Mouse (Mus musculus) stomach, embryonic 16.5 days (tissue): ENCODE results near the gene Haus4. TPM values are rescaled to one million over a fixed set of nuclear protein-coding genes. Genes with fewer than 3 reads are reported as not detected.
A peak's percentile ranks its signal among the peaks of the same experiment; 100 is the strongest.

Source experiments
- ATAC-seq: fragments of 200-750 bp; cut with Nextera tagmentation; 2 replicates; pipeline ENCODE4 v1.8.0; 2017; ENCODE audit warnings: moderate number of reproducible peaks, moderate TSS enrichment; ENCODE audit not compliant: insufficient read depth, low FRiP score
- H3K27ac ChIP-seq: fragments of 300-500 bp; sonication (generic); 2 replicates; pipeline ENCODE4 v1.5.1; 2014; ENCODE audit warnings: low read length
- H3K27me3 ChIP-seq: fragments of 300-500 bp; sonication (generic); 2 replicates; pipeline ENCODE4 v1.6.1; 2014; ENCODE audit warnings: low read length, control low read depth, mixed read lengths; ENCODE audit not compliant: control insufficient read depth, insufficient read depth
- H3K36me3 ChIP-seq: fragments of 300-500 bp; sonication (generic); 2 replicates; pipeline ENCODE4 v1.6.1; 2014; ENCODE audit warnings: low read length; ENCODE audit not compliant: control insufficient read depth, insufficient read depth
- H3K4me1 ChIP-seq: fragments of 300-500 bp; sonication (generic); 2 replicates; pipeline ENCODE4 v1.6.1; 2014; ENCODE audit warnings: low read length, control low read depth, mixed read lengths; ENCODE audit not compliant: control insufficient read depth, insufficient read depth
- H3K4me2 ChIP-seq: fragments of 300-500 bp; sonication (generic); 2 replicates; pipeline ENCODE4 v1.6.1; 2014; ENCODE audit warnings: low read depth, low read length, mixed read lengths
- H3K4me3 ChIP-seq: fragments of 300-500 bp; sonication (generic); replicated peaks from 2 replicates; pipeline ENCODE4 v1.5.1; 2014; ENCODE audit warnings: mild to moderate bottlenecking, low read length
- H3K9ac ChIP-seq: fragments of 300-500 bp; sonication (generic); 2 replicates; pipeline ENCODE4 v1.6.1; 2014; ENCODE audit warnings: low read length
- H3K9me3 ChIP-seq: fragments of 300-500 bp; sonication (generic); replicated peaks from 2 replicates; pipeline ENCODE4 v1.6.1; 2016; ENCODE audit warnings: low read length, control low read depth; ENCODE audit not compliant: control insufficient read depth
- WGBS: fragments of 180-500 bp; shearing (Covaris S2); extraction: QIAGEN DNeasy Blood & Tissue Kit; methylation state at CpG from one replicate; pipeline ENCODE4 v1.1.7; 2014; 5-methylcytosine and 5-hydroxymethylcytosine counted together
- polyA plus RNA-seq: library from polyadenylated mRNA; unstranded; fragments of >200 nt; fragmentation: Nextera tagmentation; extraction: Ambion mirVana; gene quantifications from 2 replicates; pipeline ENCODE4 v1.2.1, GENCODE M21; 2015

Haus4 gene
- polyA plus RNA-seq, 1 experiment from 2014 or later: 44.4 TPM

- no peak overlapping the region for H3K4me3 ChIP-seq
- 72% methylated on average over 8 of the region's 8 CpGs for WGBS
- H3K9me3 ChIP-seq: no peaks in the 10 kb centered on the region
- no peaks in the 10 kb centered on the region for H3K36me3 ChIP-seq
- H3K27ac ChIP-seq: no peak overlapping the region
- H3K4me1 ChIP-seq: peaks cover 5% of the 10 kb centered on the region
- no peaks in the 10 kb centered on the region for H3K27me3 ChIP-seq
- ATAC-seq: no peak
- H3K4me2 ChIP-seq: no peak overlapping the region
- H3K9ac ChIP-seq: no peak overlapping the region
Measured at GRCm38 (mm10) chr14:54557330-54557729, 2.9 kb upstream of the Haus4 start.

DNA sequence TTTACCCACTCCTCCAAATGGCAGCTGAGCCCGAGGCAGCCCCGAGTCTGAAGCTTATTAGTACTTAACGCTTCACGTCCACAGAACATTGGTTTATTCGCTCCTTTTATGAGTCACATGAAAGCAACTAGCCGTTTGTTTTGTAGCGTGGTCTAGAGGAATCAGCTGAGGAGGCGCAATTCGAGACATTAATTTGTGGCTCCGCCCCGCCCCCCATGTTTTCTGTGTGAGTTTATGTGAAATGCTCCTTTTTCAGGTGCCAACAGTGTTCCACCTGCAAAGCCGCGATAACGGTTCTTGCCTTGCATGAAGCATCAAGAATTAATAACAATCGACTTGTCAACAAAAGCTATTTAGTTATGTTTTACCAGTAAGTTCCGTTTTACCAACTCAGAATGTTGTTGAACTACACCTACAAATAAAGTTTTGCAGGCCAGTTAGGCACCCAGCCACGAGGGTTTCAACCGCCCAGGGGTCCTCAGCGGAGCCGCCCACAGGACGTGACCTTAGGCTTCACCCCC is 902 bp downstream of the Haus4 start:
- H3K4me1 ChIP-seq: peaks cover 5% of the 10 kb centered on the region
- H3K4me3 ChIP-seq: peak overlapping the region; percentile 73
- H3K9ac ChIP-seq: peak overlapping the region; percentile 83
- 3% methylated on average over 21 of the region's 21 CpGs for WGBS
- H3K27ac ChIP-seq: peak overlapping the region; percentile 89; the same call in 1 of the 2 replicates
- H3K9me3 ChIP-seq: no peaks in the 10 kb centered on the region
- ATAC-seq: no peak
- peak overlapping the region; percentile 97 for H3K4me2 ChIP-seq
- peaks cover 3% of the 10 kb centered on the region for H3K36me3 ChIP-seq
- H3K27me3 ChIP-seq: no peaks in the 10 kb centered on the region

DNA sequence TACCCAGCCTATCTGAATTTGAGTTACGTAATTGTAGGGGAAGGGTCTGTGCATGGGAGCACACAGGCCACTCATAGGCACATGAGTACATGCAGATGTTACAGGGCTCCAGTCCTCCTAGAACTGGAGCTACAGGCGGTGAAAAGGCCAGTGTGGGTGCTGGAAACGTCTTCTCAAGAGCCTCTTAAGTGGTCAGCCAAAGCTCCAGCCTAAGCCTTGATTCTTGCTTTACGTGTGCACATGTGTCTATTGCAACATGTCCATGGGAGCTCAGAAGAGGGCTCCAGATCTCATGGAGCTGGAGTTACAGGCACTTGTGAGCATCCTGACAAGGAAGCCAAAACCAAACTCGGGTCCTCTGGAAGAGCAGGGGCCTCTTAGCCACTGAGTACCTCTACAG is 9.7 kb downstream of the Haus4 start:
- no peak overlapping the region for H3K4me2 ChIP-seq
- no peak for ATAC-seq
- H3K27ac ChIP-seq: no peak overlapping the region
- no peak overlapping the region for H3K4me3 ChIP-seq
- no peak overlapping the region for H3K9ac ChIP-seq
- WGBS: 90% methylated on average over 5 of the region's 5 CpGs
- H3K9me3 ChIP-seq: no peaks in the 10 kb centered on the region
- H3K27me3 ChIP-seq: no peaks in the 10 kb centered on the region
- peaks cover 5% of the 10 kb centered on the region; the same call in 1 of the 2 replicates for H3K36me3 ChIP-seq
- no peaks in the 10 kb centered on the region for H3K4me1 ChIP-seq

- no peak overlapping the region for H3K4me3 ChIP-seq
- H3K36me3 ChIP-seq: no peaks in the 10 kb centered on the region
- no peaks in the 10 kb centered on the region for H3K4me1 ChIP-seq
- H3K4me2 ChIP-seq: no peak overlapping the region
- 62% methylated on average over 11 of the region's 11 CpGs for WGBS
- no peaks in the 10 kb centered on the region for H3K27me3 ChIP-seq
- no peak for ATAC-seq
- no peak overlapping the region for H3K9ac ChIP-seq
- no peaks in the 10 kb centered on the region for H3K9me3 ChIP-seq
- H3K27ac ChIP-seq: no peak overlapping the region
Measured at GRCm38 (mm10) chr14:54540771-54541170, 13.6 kb downstream of the Haus4 start.

DNA sequence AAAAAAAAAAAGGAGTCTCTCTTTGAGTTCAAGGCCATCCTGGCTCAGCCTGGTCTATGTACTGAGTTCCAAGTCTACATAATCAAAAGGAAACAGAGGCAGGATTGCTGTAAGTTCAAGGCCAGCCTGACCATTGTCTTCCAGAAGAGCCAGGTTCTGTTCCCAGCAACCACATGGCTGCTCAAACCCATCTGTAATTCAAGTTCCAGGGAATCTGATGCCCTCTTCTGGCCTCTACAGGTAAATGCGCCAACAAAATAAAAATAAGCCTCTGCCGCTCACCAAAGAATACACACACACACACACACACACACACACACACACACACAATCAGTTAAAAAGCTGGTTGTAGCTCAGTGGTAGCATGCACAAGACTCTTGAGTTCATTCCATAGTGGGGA is 15.8 kb downstream of the Haus4 start:
- no peak overlapping the region for H3K4me2 ChIP-seq
- H3K9me3 ChIP-seq: no peaks in the 10 kb centered on the region
- H3K27me3 ChIP-seq: no peaks in the 10 kb centered on the region
- H3K4me3 ChIP-seq: no peak overlapping the region
- no peaks in the 10 kb centered on the region for H3K4me1 ChIP-seq
- no peak for ATAC-seq
- WGBS: 87% methylated on average over 2 of the region's 2 CpGs
- no peaks in the 10 kb centered on the region for H3K36me3 ChIP-seq
- H3K27ac ChIP-seq: no peak overlapping the region
- H3K9ac ChIP-seq: no peak overlapping the region

GRCm38 (mm10) chr14:54528446-54529111 is 25.8 kb downstream of the Haus4 start:
- Histone ChIP-seq H3K4me2 (no peak overlapping the region), H3K9ac (0 out of 2 replicates have a peak overlapping the region, but pooled peaks have one; percentile 2), H3K9me3 (no peaks in the 10 kb centered on the region), H3K27me3 (no peaks in the 10 kb centered on the region), H3K27ac (no peak overlapping the region), H3K4me3 (no peak overlapping the region), H3K36me3 (no peaks in the 10 kb centered on the region), H3K4me1 (peaks cover 11% of the 10 kb centered on the region)
- peak; percentile 84; the same call in 1 of the 2 replicates for ATAC-seq
- WGBS: 11% methylated on average over 17 of the region's 17 CpGs

GRCm38 (mm10) chr14:54528007-54528393 is 26.4 kb downstream of the Haus4 start:
- Histone ChIP-seq H3K36me3 (no peaks in the 10 kb centered on the region), H3K4me2 (peak overlapping the region; percentile 62), H3K27me3 (no peaks in the 10 kb centered on the region), H3K9me3 (no peaks in the 10 kb centered on the region), H3K4me3 (no peak overlapping the region), H3K4me1 (peaks cover 11% of the 10 kb centered on the region), H3K9ac (no peak overlapping the region), H3K27ac (no peak overlapping the region)
- ATAC-seq: no peak
- WGBS: 18% methylated on average over 5 of the region's 5 CpGs

DNA sequence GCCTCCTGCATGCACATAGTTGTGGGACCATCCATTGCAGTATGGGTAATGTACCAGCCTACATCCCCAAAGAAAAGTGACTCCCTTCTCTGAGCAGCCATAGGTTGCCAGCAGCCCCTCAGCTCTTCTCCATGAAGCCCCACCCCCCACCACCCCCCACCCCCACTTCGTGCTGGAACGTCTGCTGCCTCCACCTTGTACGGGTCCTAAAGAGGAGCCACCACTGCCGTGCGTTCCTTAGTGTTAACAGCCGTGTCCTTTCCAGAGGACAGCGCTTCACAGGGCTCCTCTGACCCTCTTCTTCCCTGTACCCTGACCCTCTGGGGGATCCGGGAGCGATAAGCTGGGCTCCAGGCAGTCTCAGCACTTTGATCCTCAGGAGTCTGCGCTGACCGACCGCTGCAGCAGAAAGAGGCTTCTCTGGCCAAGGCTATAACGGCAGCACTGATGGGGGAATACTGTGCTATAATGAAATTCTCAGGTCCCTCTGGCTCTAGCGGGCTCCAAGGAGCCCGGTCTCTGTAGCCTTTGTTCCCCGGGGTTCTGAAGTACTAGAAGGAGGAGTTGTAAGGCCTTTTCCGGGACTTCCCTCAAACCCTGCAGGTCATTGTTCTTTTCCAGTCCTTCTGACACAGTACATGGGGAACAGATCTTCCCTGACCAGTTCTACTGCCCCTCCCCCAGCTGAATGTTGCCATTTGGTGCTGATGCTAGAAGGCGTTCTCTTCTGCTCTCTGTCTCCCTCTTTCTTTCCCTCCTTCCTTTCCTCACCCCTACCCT is 27.0 kb downstream of the Haus4 start:
- no peaks in the 10 kb centered on the region for H3K9me3 ChIP-seq
- peaks cover 11% of the 10 kb centered on the region for H3K4me1 ChIP-seq
- H3K27me3 ChIP-seq: no peaks in the 10 kb centered on the region
- peak overlapping the region; percentile 38; the same call in 1 of the 2 replicates for H3K27ac ChIP-seq
- 2% methylated on average over 18 of the region's 18 CpGs for WGBS
- H3K9ac ChIP-seq: peak overlapping the region; percentile 70
- H3K36me3 ChIP-seq: no peaks in the 10 kb centered on the region
- peak overlapping the region; percentile 62 for H3K4me2 ChIP-seq
- ATAC-seq: peak; percentile 73; the same call in 1 of the 2 replicates
- peak overlapping the region; percentile 43 for H3K4me3 ChIP-seq

DNA sequence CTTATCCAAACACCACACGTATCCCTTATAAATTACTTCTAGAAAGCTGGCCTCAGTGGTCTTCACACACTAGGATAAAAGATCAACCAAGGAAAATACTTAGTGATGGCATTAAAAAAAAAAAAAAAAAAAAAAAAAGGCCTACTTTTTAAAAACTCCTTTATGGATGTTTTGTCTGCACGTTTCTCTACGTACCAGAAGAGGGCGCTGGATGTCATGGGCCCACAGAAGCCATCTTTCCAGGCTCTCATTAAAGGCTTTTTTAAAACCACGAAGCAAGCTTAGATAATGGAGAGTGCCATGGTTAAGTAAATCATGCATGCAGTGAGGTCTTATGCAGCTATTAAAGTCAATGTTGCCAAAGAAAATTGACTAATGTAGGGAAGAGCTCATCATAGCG is 30.8 kb downstream of the Haus4 start:
- WGBS: 27% methylated on average over 6 of the region's 6 CpGs
- no peak overlapping the region for H3K4me3 ChIP-seq
- no peaks in the 10 kb centered on the region for H3K36me3 ChIP-seq
- no peaks in the 10 kb centered on the region for H3K9me3 ChIP-seq
- H3K27me3 ChIP-seq: no peaks in the 10 kb centered on the region
- ATAC-seq: no peak
- no peak overlapping the region for H3K9ac ChIP-seq
- H3K27ac ChIP-seq: no peak overlapping the region
- H3K4me2 ChIP-seq: no peak overlapping the region
- H3K4me1 ChIP-seq: peaks cover 9% of the 10 kb centered on the region
